Mouse (Mus musculus): Measurements from ENCODE around the gene Tcf25. TPM values are rescaled to one million over a fixed set of nuclear protein-coding genes. Genes with fewer than 3 reads are reported as not detected.

The Tcf25 gene
- polyA plus RNA-seq, 1 experiment = 128 TPM

GRCm38 (mm10) chr8:123389026-123389425 is 15.5 kb downstream of the Tcf25 start:
- no peaks in the 10 kb centered on the region for H3K27me3 ChIP-seq (ENCODE audit: control insufficient read depth, insufficient read depth, low read length)
- TF ChIP-seq POLR2A (IDR thresholded peaks at IDR 0.05; ENCODE audit: low read depth, low read length) = no peak
- TF ChIP-seq CTCF (IDR thresholded peaks at IDR 0.05; ENCODE audit: extremely low read depth, insufficient read length, insufficient replicate concordance, low read depth, low read length) = no peak
- H3K36me3 ChIP-seq (ENCODE audit: control insufficient read depth, insufficient read depth, low read length) = peaks cover 83% of the 10 kb centered on the region
- H3K27ac ChIP-seq (ENCODE audit: insufficient read depth, low read depth, low read length) = no peak overlapping the region
- H3K4me3 ChIP-seq (ENCODE audit: low read depth, low read length) = no peak overlapping the region
- peaks cover 4% of the 10 kb centered on the region; the same call in 1 of the 2 replicates for H3K4me1 ChIP-seq (ENCODE audit: control insufficient read depth, insufficient read depth, insufficient read length, low read length)
- 39% methylated on average over 7 of the region's 7 CpGs for WGBS

- no peak overlapping the region for H3K4me3 ChIP-seq (ENCODE audit: low read depth, low read length)
- TF ChIP-seq CTCF (IDR thresholded peaks at IDR 0.05; ENCODE audit: extremely low read depth, insufficient read length, insufficient replicate concordance, low read depth, low read length) (no peak), POLR2A (IDR thresholded peaks at IDR 0.05; ENCODE audit: low read depth, low read length) (no peak)
- H3K36me3 ChIP-seq (ENCODE audit: control insufficient read depth, insufficient read depth, low read length) = peaks cover 76% of the 10 kb centered on the region
- H3K4me1 ChIP-seq (ENCODE audit: control insufficient read depth, insufficient read depth, insufficient read length, low read length) = no peaks in the 10 kb centered on the region
- no peaks in the 10 kb centered on the region for H3K27me3 ChIP-seq (ENCODE audit: control insufficient read depth, insufficient read depth, low read length)
- H3K27ac ChIP-seq (ENCODE audit: insufficient read depth, low read depth, low read length) = no peak overlapping the region
- 86% methylated on average over 13 of the region's 13 CpGs for WGBS
These were observed 24.8 kb downstream of the Tcf25 start for GRCm38 (mm10) chr8:123398308-123398707.

- TF ChIP-seq CTCF (IDR thresholded peaks at IDR 0.05; ENCODE audit: extremely low read depth, insufficient read length, insufficient replicate concordance, low read depth, low read length) = no peak
- no peak for TF ChIP-seq POLR2A (IDR thresholded peaks at IDR 0.05; ENCODE audit: low read depth, low read length)
- H3K4me1 ChIP-seq (ENCODE audit: control insufficient read depth, insufficient read depth, insufficient read length, low read length) = no peaks in the 10 kb centered on the region
These were observed 28.4 kb downstream of the Tcf25 start for GRCm38 (mm10) chr8:123401936-123402335.

GRCm38 (mm10) chr8:123402730-123403326 is 29.3 kb downstream of the Tcf25 start:
- TF ChIP-seq POLR2A (IDR thresholded peaks at IDR 0.05; ENCODE audit: low read depth, low read length) = no peak
- TF ChIP-seq CTCF (IDR thresholded peaks at IDR 0.05; ENCODE audit: extremely low read depth, insufficient read length, insufficient replicate concordance, low read depth, low read length) = no peak
- no peak overlapping the region for H3K4me3 ChIP-seq (ENCODE audit: low read depth, low read length)
- H3K27ac ChIP-seq (ENCODE audit: insufficient read depth, low read depth, low read length) = no peak overlapping the region
- WGBS = 83% methylated on average over 9 of the region's 9 CpGs
- H3K4me1 ChIP-seq (ENCODE audit: control insufficient read depth, insufficient read depth, insufficient read length, low read length) = no peaks in the 10 kb centered on the region
- H3K27me3 ChIP-seq (ENCODE audit: control insufficient read depth, insufficient read depth, low read length) = no peaks in the 10 kb centered on the region
- peaks cover 35% of the 10 kb centered on the region for H3K36me3 ChIP-seq (ENCODE audit: control insufficient read depth, insufficient read depth, low read length)

More at GRCm38 (mm10) chr8:123401936-123402335, 28.4 kb downstream of the Tcf25 start:
- Histone ChIP-seq H3K36me3 (ENCODE audit: control insufficient read depth, insufficient read depth, low read length) (peaks cover 43% of the 10 kb centered on the region), H3K27ac (ENCODE audit: insufficient read depth, low read depth, low read length) (no peak overlapping the region), H3K4me3 (ENCODE audit: low read depth, low read length) (no peak overlapping the region), H3K27me3 (ENCODE audit: control insufficient read depth, insufficient read depth, low read length) (no peaks in the 10 kb centered on the region)
- WGBS = 90% methylated on average over 9 of the region's 9 CpGs

GRCm38 (mm10) chr8:123404521-123404920 is 31.0 kb downstream of the Tcf25 start:
- WGBS = 46% methylated on average over 8 of the region's 8 CpGs
- H3K4me1 ChIP-seq (ENCODE audit: control insufficient read depth, insufficient read depth, insufficient read length, low read length) = no peaks in the 10 kb centered on the region
- H3K4me3 ChIP-seq (ENCODE audit: low read depth, low read length) = no peak overlapping the region
- 0 out of 2 replicates have a peak, but pooled peaks cover under 1% of the 10 kb centered on the region for H3K27me3 ChIP-seq (ENCODE audit: control insufficient read depth, insufficient read depth, low read length)
- TF ChIP-seq CTCF (IDR thresholded peaks at IDR 0.05; ENCODE audit: extremely low read depth, insufficient read length, insufficient replicate concordance, low read depth, low read length) = no peak
- TF ChIP-seq POLR2A (IDR thresholded peaks at IDR 0.05; ENCODE audit: low read depth, low read length) = no peak
- peaks cover 19% of the 10 kb centered on the region for H3K36me3 ChIP-seq (ENCODE audit: control insufficient read depth, insufficient read depth, low read length)
- no peak overlapping the region for H3K27ac ChIP-seq (ENCODE audit: insufficient read depth, low read depth, low read length)

GRCm38 (mm10) chr8:123406786-123407185 is 33.2 kb downstream of the Tcf25 start, which contains the start of gene Mc1r:
Mc1r (plus strand) TSS chr8:123407107.
- Histone ChIP-seq H3K27me3 (ENCODE audit: control insufficient read depth, insufficient read depth, low read length) (peaks cover 22% of the 10 kb centered on the region), H3K4me1 (ENCODE audit: control insufficient read depth, insufficient read depth, insufficient read length, low read length) (peaks cover 4% of the 10 kb centered on the region), H3K4me3 (ENCODE audit: low read depth, low read length) (no peak within 1 kb of the TSS), H3K36me3 (ENCODE audit: control insufficient read depth, insufficient read depth, low read length) (0 out of 2 replicates have a peak, but pooled peaks cover 4% of the 10 kb centered on the region), H3K27ac (ENCODE audit: insufficient read depth, low read depth, low read length) (no peak within 1 kb of the TSS)
- TF ChIP-seq CTCF (IDR thresholded peaks at IDR 0.05; ENCODE audit: extremely low read depth, insufficient read length, insufficient replicate concordance, low read depth, low read length) (peak; percentile 91), POLR2A (IDR thresholded peaks at IDR 0.05; ENCODE audit: low read depth, low read length) (no peak)
- 8% methylated on average over 4 of the region's 4 CpGs for WGBS

- WGBS = 85% methylated on average over 13 of the region's 13 CpGs
- H3K4me3 ChIP-seq (ENCODE audit: low read depth, low read length) = no peak overlapping the region
- peaks cover 30% of the 10 kb centered on the region for H3K27me3 ChIP-seq (ENCODE audit: control insufficient read depth, insufficient read depth, low read length)
- H3K36me3 ChIP-seq (ENCODE audit: control insufficient read depth, insufficient read depth, low read length) = 0 out of 2 replicates have a peak, but pooled peaks cover 2% of the 10 kb centered on the region
- peaks cover 5% of the 10 kb centered on the region for H3K4me1 ChIP-seq (ENCODE audit: control insufficient read depth, insufficient read depth, insufficient read length, low read length)
- H3K27ac ChIP-seq (ENCODE audit: insufficient read depth, low read depth, low read length) = no peak overlapping the region
- TF ChIP-seq CTCF (IDR thresholded peaks at IDR 0.05; ENCODE audit: extremely low read depth, insufficient read length, insufficient replicate concordance, low read depth, low read length) (no peak), POLR2A (IDR thresholded peaks at IDR 0.05; ENCODE audit: low read depth, low read length) (no peak)
These were observed 34.1 kb downstream of the Tcf25 start for GRCm38 (mm10) chr8:123407612-123408011.

All from small intestine, adult 2 months (tissue).